Mouse (Mus musculus): ENCODE data around the gene Nmrk2. TPM values are rescaled to one million over a fixed set of nuclear protein-coding genes. Genes with fewer than 3 reads are reported as not detected.

Gene Nmrk2
- total and polyA plus RNA-seq, 3 experiments: 6.3 to 8.8 (median 8.7) TPM

GRCm38 (mm10) chr10:81204137-81204536 lies 2.3 kb upstream of the Nmrk2 start:
- Histone ChIP-seq H3K9ac (ENCODE audit: low read depth, low read length) (no peak overlapping the region), H3K4me1 (ENCODE audit: control insufficient read depth, insufficient read depth, low read length) (no peaks in the 10 kb centered on the region), H3K27ac (peak overlapping the region; percentile 78), H3K4me3 (no peak overlapping the region), H3K79me2 (replicated peaks; ENCODE audit: control insufficient read depth, insufficient read depth, low read length) (no peaks in the 10 kb centered on the region), H3K27me3 (ENCODE audit: control insufficient read depth, insufficient read depth, low read length) (no peaks in the 10 kb centered on the region), H3K36me3 (ENCODE audit: control insufficient read depth, insufficient read depth, low read length) (no peaks in the 10 kb centered on the region)
- no peak for DNase-seq
- intact Hi-C loops (cut with DNase I): no loop called here
- TF ChIP-seq EP300 (IDR thresholded peaks at IDR 0.05; ENCODE audit: insufficient read depth, low read depth, low read length) (no peak), CTCF (IDR thresholded peaks at IDR 0.05) (no peak), POLR2A (IDR thresholded peaks at IDR 0.05; ENCODE audit: insufficient read depth, low read depth, low read length) (no peak; the same call in none of the 2 replicates)
- 40% methylated on average over 4 of the region's 4 CpGs for WGBS

- Histone ChIP-seq H3K27me3 (ENCODE audit: control insufficient read depth, insufficient read depth, low read length) (no peaks in the 10 kb centered on the region), H3K4me3 (no peak overlapping the region), H3K27ac (peak overlapping the region; percentile 78), H3K79me2 (replicated peaks; ENCODE audit: control insufficient read depth, insufficient read depth, low read length) (no peaks in the 10 kb centered on the region), H3K4me1 (ENCODE audit: control insufficient read depth, insufficient read depth, low read length) (no peaks in the 10 kb centered on the region), H3K36me3 (ENCODE audit: control insufficient read depth, insufficient read depth, low read length) (no peaks in the 10 kb centered on the region), H3K9ac (ENCODE audit: low read depth, low read length) (no peak overlapping the region)
- 55% methylated on average over 8 of the region's 8 CpGs for WGBS
- peak; percentile 35; the same call in 1 of the 2 replicates for TF ChIP-seq POLR2A (IDR thresholded peaks at IDR 0.05; ENCODE audit: insufficient read depth, low read depth, low read length)
- TF ChIP-seq CTCF (IDR thresholded peaks at IDR 0.05): peak; percentile 14; the same call in 1 of the 2 replicates
- TF ChIP-seq EP300 (IDR thresholded peaks at IDR 0.05; ENCODE audit: insufficient read depth, low read depth, low read length): no peak; the same call in 1 of the 2 replicates
- intact Hi-C loops (cut with DNase I): no loop called here
- peak in 1 of 2 experiments; percentile 40 for DNase-seq
These were observed 1.3 kb upstream of the Nmrk2 start for GRCm38 (mm10) chr10:81202978-81203720.

GRCm38 (mm10) chr10:81200605-81201287 lies 1.1 kb downstream of the Nmrk2 start:
- H3K9ac ChIP-seq (ENCODE audit: low read depth, low read length): peak overlapping the region; percentile 45
- no peaks in the 10 kb centered on the region for H3K36me3 ChIP-seq (ENCODE audit: control insufficient read depth, insufficient read depth, low read length)
- intact Hi-C loops (cut with DNase I): no loop called here
- H3K4me3 ChIP-seq: no peak overlapping the region
- no peaks in the 10 kb centered on the region for H3K4me1 ChIP-seq (ENCODE audit: control insufficient read depth, insufficient read depth, low read length)
- no peaks in the 10 kb centered on the region for H3K27me3 ChIP-seq (ENCODE audit: control insufficient read depth, insufficient read depth, low read length)
- no peaks in the 10 kb centered on the region for H3K79me2 ChIP-seq (replicated peaks; ENCODE audit: control insufficient read depth, insufficient read depth, low read length)
- peak; percentile 27 to 39 for DNase-seq
- 62% methylated on average over 20 of the region's 20 CpGs for WGBS
- TF ChIP-seq POLR2A (IDR thresholded peaks at IDR 0.05; ENCODE audit: insufficient read depth, low read depth, low read length): peak; percentile 47
- no peak for TF ChIP-seq CTCF (IDR thresholded peaks at IDR 0.05)
- TF ChIP-seq EP300 (IDR thresholded peaks at IDR 0.05; ENCODE audit: insufficient read depth, low read depth, low read length): peak; percentile 56; the same call in 1 of the 2 replicates
- peak overlapping the region; percentile 96 for H3K27ac ChIP-seq

- 63% methylated on average over 13 of the region's 13 CpGs for WGBS
- Histone ChIP-seq H3K36me3 (ENCODE audit: control insufficient read depth, insufficient read depth, low read length) (no peaks in the 10 kb centered on the region), H3K4me3 (no peak overlapping the region), H3K79me2 (replicated peaks; ENCODE audit: control insufficient read depth, insufficient read depth, low read length) (no peaks in the 10 kb centered on the region), H3K27me3 (ENCODE audit: control insufficient read depth, insufficient read depth, low read length) (no peaks in the 10 kb centered on the region; the same call in 1 of the 2 replicates), H3K4me1 (ENCODE audit: control insufficient read depth, insufficient read depth, low read length) (no peaks in the 10 kb centered on the region), H3K9ac (ENCODE audit: low read depth, low read length) (peak overlapping the region; percentile 8; the same call in 1 of the 2 replicates), H3K27ac (peak overlapping the region; percentile 96)
- intact Hi-C loops (cut with DNase I): no loop called here
- DNase-seq: peak; percentile 36 to 42
- no peak for TF ChIP-seq CTCF (IDR thresholded peaks at IDR 0.05)
- peak; percentile 72 for TF ChIP-seq POLR2A (IDR thresholded peaks at IDR 0.05; ENCODE audit: insufficient read depth, low read depth, low read length)
- peak; percentile 80 for TF ChIP-seq EP300 (IDR thresholded peaks at IDR 0.05; ENCODE audit: insufficient read depth, low read depth, low read length)
These were observed 1.7 kb downstream of the Nmrk2 start for GRCm38 (mm10) chr10:81200141-81200540.

GRCm38 (mm10) chr10:81198990-81199389 lies 2.9 kb downstream of the Nmrk2 start:
- DNase-seq: no peak
- WGBS: 52% methylated on average over 6 of the region's 6 CpGs
- Histone ChIP-seq H3K27me3 (ENCODE audit: control insufficient read depth, insufficient read depth, low read length) (no peaks in the 10 kb centered on the region; the same call in 1 of the 2 replicates), H3K79me2 (replicated peaks; ENCODE audit: control insufficient read depth, insufficient read depth, low read length) (no peaks in the 10 kb centered on the region), H3K4me1 (ENCODE audit: control insufficient read depth, insufficient read depth, low read length) (no peaks in the 10 kb centered on the region), H3K9ac (ENCODE audit: low read depth, low read length) (no peak overlapping the region), H3K27ac (peak overlapping the region; percentile 96), H3K4me3 (no peak overlapping the region), H3K36me3 (ENCODE audit: control insufficient read depth, insufficient read depth, low read length) (no peaks in the 10 kb centered on the region)
- intact Hi-C loops (cut with DNase I): loop anchor here (1.0 kb wide), 1 partner anchor 19 kb away; no protein-coding TSS in a partner anchor
- peak; percentile 3; the same call in 1 of the 2 replicates for TF ChIP-seq POLR2A (IDR thresholded peaks at IDR 0.05; ENCODE audit: insufficient read depth, low read depth, low read length)
- TF ChIP-seq EP300 (IDR thresholded peaks at IDR 0.05; ENCODE audit: insufficient read depth, low read depth, low read length): peak; percentile 77; the same call in 1 of the 2 replicates
- no peak for TF ChIP-seq CTCF (IDR thresholded peaks at IDR 0.05)

Measured in heart, adult 2 months (tissue).